Mouse (Mus musculus) hindbrain, embryonic 11.5 days (tissue): ENCODE measurements around the gene Cant1. TPM values are rescaled to one million over a fixed set of nuclear protein-coding genes. Genes with fewer than 3 reads are reported as not detected.

Experiments
- ATAC-seq: fragments of 200-750 bp; cut with Nextera tagmentation; 2 replicates; pipeline ENCODE4 v1.8.0; 2017; ENCODE audit warnings: mild to moderate bottlenecking, moderate TSS enrichment, moderate library complexity; ENCODE audit not compliant: low FRiP score
- DNase-seq: peaks from one replicate; pipeline ENCODE4 v3.0.0-alpha.2; 2015; ENCODE audit warnings: low spot score
- H3K27ac ChIP-seq: fragments of 300-500 bp; sonication (generic); 2 replicates; pipeline ENCODE4 v1.5.1; 2014; ENCODE audit warnings: mild to moderate bottlenecking, low read depth, low read length
- H3K27me3 ChIP-seq: fragments of 300-500 bp; sonication (generic); 2 replicates; pipeline ENCODE4 v1.6.1; 2014; ENCODE audit warnings: mild to moderate bottlenecking, low read length, moderate library complexity, mixed read lengths; ENCODE audit not compliant: control insufficient read depth, insufficient read depth
- H3K36me3 ChIP-seq: fragments of 300-500 bp; sonication (generic); 2 replicates; pipeline ENCODE4 v1.6.1; 2014; ENCODE audit warnings: mild to moderate bottlenecking, low read length, moderate library complexity, mixed read lengths; ENCODE audit not compliant: control insufficient read depth, insufficient read depth
- H3K4me1 ChIP-seq: fragments of 300-500 bp; sonication (generic); replicated peaks from 2 replicates; pipeline ENCODE4 v1.6.1; 2014; ENCODE audit warnings: low read length, mixed read lengths; ENCODE audit not compliant: control insufficient read depth, insufficient read depth
- H3K4me2 ChIP-seq: fragments of 300-500 bp; sonication (generic); replicated peaks from 2 replicates; pipeline ENCODE4 v1.6.1; 2014; ENCODE audit warnings: mild to moderate bottlenecking, low read depth, low read length
- H3K4me3 ChIP-seq: fragments of 300-500 bp; sonication (generic); 2 replicates; pipeline ENCODE4 v1.5.1; 2014; ENCODE audit warnings: low read depth, low read length
- H3K9ac ChIP-seq: fragments of 300-500 bp; sonication (generic); 2 replicates; pipeline ENCODE4 v1.6.1; 2014; ENCODE audit warnings: low read depth, low read length
- H3K9me3 ChIP-seq: fragments of 300-500 bp; sonication (generic); 2 replicates; pipeline ENCODE4 v1.6.1; 2016; ENCODE audit warnings: low read length; ENCODE audit not compliant: control insufficient read depth
- WGBS: fragments of 180-500 bp; shearing (Covaris S2); extraction: QIAGEN DNeasy Blood & Tissue Kit; methylation state at CpG from one replicate; pipeline ENCODE4 v1.1.7; 2014; 5-methylcytosine and 5-hydroxymethylcytosine counted together
- polyA plus RNA-seq: library from polyadenylated mRNA; unstranded; fragments of >200 nt; fragmentation: Nextera tagmentation; extraction: Ambion mirVana; gene quantifications from 2 replicates; pipeline ENCODE4 v1.2.1, GENCODE M21; 2014

The Cant1 gene
- polyA plus RNA-seq, 1 experiment from 2014 or later = 21.0 TPM

DNA sequence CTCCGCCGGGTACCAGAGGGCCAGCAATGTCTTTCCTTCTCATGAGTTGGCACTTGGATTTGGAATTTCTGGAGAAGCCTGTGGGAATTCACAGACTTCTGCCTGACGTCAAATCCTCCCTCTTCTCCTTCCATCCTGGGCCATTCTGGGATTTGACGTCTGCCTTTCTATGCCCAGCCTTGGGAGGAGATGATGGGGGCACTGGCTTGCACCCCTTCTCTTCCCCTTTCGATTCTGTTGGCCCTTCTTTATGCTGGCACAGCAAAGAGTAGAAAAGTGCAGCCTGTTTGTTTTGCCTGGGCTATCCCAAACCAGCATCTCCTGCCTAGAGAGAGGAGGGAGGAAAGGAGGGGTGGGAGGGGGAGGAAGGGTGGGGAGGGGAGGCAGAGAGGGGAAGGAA is 7.9 kb upstream of the Cant1 start:
- Histone ChIP-seq H3K9ac (no peak overlapping the region), H3K27ac (no peak overlapping the region), H3K4me2 (no peak overlapping the region), H3K9me3 (no peaks in the 10 kb centered on the region), H3K27me3 (no peaks in the 10 kb centered on the region; the same call in 1 of the 2 replicates), H3K4me1 (peaks cover 4% of the 10 kb centered on the region), H3K4me3 (no peak overlapping the region), H3K36me3 (no peaks in the 10 kb centered on the region)
- no peak for DNase-seq
- 73% methylated on average over 5 of the region's 5 CpGs for WGBS
- ATAC-seq = no peak

DNA sequence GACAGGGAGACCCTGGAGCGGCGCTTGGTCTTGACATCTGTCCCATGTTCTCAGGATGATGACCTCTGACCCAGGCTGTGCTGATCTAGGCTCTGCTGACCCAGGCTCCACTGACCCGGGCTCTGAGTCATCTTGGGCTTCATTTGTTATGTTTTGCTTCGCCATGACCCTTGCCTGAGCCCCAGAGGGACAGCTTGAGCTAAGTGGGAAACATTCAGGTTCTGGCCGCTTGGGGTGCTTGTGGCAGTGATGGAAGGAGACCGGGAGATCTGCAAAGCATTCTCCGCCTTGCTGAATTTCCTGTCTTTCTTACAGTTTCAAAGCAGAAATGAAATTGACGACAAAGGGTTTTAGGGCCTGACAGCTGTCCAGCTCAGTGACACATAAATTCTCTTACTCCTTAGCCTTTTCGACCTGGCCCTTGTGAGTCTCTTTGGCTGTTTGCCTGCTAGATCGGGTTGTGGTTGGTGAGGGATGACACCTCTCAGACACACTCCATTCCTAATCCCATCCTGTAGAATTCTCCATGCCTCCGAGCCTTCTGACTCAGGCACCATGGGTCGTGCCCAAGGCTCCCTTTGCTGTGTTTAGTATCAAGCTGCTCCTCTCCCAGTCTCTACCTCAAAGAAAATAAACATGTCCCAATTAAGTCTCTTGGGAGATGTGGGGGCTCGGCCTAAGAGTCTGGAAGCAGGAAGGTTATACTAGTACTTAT is 5.9 kb upstream of the Cant1 start:
- WGBS = 61% methylated on average over 13 of the region's 13 CpGs
- Histone ChIP-seq H3K27me3 (no peaks in the 10 kb centered on the region; the same call in 1 of the 2 replicates), H3K4me1 (peaks cover 4% of the 10 kb centered on the region), H3K36me3 (no peaks in the 10 kb centered on the region), H3K9ac (no peak overlapping the region), H3K27ac (no peak overlapping the region), H3K4me2 (no peak overlapping the region), H3K4me3 (no peak overlapping the region), H3K9me3 (no peaks in the 10 kb centered on the region)
- no peak for DNase-seq
- ATAC-seq = no peak

DNA sequence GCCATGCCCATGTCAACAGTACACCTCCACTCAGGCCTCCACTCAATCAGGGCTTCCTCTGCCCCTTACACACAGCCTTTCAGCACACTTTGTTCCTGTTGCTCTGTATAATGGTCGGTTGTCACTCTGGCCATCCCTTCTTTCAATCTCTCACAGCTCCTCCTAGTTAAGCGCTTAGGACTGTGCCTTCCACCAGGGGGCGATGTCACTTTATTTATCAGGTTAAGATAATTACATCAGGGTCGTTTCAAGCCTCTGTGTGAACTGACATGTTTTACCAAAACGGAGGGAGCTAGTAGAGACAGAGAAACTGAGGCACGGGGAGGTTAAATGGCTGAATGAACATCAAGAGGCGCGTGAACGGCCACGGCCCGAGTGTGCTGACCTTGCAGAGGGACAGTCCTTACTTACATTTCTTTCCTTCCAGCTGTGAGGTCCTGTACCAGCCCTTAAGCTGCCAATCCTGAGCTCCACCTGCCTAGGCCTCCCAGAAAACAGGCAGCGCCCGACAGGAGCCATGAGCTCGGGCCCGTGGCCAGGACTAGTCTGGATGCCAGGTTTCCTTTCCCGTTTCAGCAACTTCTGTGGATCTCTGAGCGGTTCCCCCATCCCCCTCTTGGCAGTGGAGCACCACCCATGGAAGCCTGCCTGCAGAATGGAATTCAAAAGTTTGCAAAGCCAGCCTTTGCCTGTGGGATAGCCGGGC is 4.5 kb upstream of the Cant1 start:
- Histone ChIP-seq H3K36me3 (no peaks in the 10 kb centered on the region), H3K9me3 (no peaks in the 10 kb centered on the region), H3K27me3 (no peaks in the 10 kb centered on the region), H3K4me3 (no peak overlapping the region), H3K27ac (no peak overlapping the region), H3K4me2 (peak overlapping the region; percentile 26), H3K9ac (no peak overlapping the region), H3K4me1 (peaks cover 3% of the 10 kb centered on the region)
- 8% methylated on average over 18 of the region's 18 CpGs for WGBS
- ATAC-seq = no peak
- DNase-seq = peak; percentile 89

DNA sequence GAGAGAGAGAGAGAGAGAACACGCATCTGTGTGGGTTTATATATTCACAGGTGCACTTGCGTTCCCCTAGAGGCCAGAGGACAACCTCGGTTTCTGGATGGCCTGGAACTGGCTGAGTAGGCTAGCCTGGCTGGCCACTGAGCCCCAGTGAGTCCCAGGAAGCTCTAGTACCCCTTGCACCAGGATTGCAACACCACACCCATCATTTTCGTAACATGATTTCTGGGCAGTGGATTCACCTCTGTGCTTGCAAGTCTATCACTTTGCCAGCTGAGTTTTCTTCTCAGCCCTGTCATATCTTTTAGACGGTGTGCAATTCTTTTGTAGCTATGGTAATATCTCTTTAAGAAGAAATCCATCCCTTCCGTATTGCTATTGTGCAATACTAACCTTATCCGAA is 1.4 kb upstream of the Cant1 start:
- no peak overlapping the region for H3K9ac ChIP-seq
- H3K27ac ChIP-seq = no peak overlapping the region
- no peak overlapping the region; the same call in 1 of the 2 replicates for H3K4me2 ChIP-seq
- WGBS = 81% methylated on average over 7 of the region's 7 CpGs
- H3K36me3 ChIP-seq = no peaks in the 10 kb centered on the region
- no peak for ATAC-seq
- H3K4me1 ChIP-seq = peaks cover 6% of the 10 kb centered on the region; the same call in 1 of the 2 replicates
- no peak overlapping the region for H3K4me3 ChIP-seq
- no peak for DNase-seq
- H3K27me3 ChIP-seq = no peaks in the 10 kb centered on the region
- no peaks in the 10 kb centered on the region for H3K9me3 ChIP-seq

DNA sequence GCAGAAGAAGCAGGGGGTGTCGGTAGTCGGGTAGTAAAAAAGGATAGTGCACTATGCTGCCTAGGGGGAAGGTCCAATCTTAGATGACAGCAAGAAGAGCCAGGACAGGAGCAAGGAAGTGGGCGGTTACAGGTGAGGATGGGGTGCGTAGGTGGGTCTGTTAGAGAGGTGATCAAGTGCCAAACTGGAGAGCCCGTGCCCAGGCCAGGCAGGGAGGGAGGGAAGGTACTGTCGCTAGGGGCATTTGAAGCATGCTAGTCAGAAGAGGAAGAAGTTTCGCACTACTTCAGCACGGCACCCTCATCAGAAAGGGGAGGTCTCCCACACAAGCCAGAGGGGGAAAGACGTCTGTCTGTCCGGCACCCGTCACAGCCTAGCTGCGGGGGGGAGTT is 448 bp downstream of the Cant1 start:
- WGBS = 5% methylated on average over 12 of the region's 12 CpGs

DNA sequence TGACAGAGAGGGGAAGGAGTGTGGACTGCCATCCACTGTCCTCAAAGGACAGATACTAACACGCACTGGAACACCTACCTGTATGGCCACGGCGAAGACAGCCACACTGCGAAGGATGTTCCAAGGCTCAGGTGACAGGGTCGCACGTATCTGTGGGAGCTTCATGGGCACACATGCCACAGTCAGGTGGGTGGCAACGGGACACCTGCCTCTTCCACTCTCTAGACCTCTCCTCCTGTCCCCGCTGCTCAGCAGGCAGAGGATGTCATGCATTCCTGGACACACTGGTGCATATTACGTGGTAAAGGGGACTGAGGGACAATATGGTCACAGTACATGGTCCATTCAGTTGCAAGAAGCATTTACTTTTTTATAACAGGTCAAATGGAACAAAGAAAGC is 1.4 kb downstream of the Cant1 start:
- no peak overlapping the region for H3K9ac ChIP-seq
- DNase-seq (no peak), ATAC-seq (no peak)
- H3K4me1 ChIP-seq = peaks cover 6% of the 10 kb centered on the region; the same call in 1 of the 2 replicates
- no peaks in the 10 kb centered on the region for H3K9me3 ChIP-seq
- no peak overlapping the region for H3K4me2 ChIP-seq
- no peak overlapping the region for H3K27ac ChIP-seq
- no peaks in the 10 kb centered on the region for H3K27me3 ChIP-seq
- H3K36me3 ChIP-seq = no peaks in the 10 kb centered on the region
- no peak overlapping the region for H3K4me3 ChIP-seq
- WGBS = 95% methylated on average over 9 of the region's 9 CpGs

More for the DNA sequence above, 448 bp downstream of the Cant1 start:
- ATAC-seq = peak; percentile 63
- H3K4me2 ChIP-seq = peak overlapping the region; percentile 90
- peaks cover 6% of the 10 kb centered on the region; the same call in 1 of the 2 replicates for H3K4me1 ChIP-seq
- no peak for DNase-seq
- peak overlapping the region; percentile 95 for H3K4me3 ChIP-seq
- peak overlapping the region; percentile 94 for H3K9ac ChIP-seq
- peak overlapping the region; percentile 51 for H3K27ac ChIP-seq
- H3K27me3 ChIP-seq = no peaks in the 10 kb centered on the region
- no peaks in the 10 kb centered on the region for H3K36me3 ChIP-seq
- H3K9me3 ChIP-seq = no peaks in the 10 kb centered on the region

DNA sequence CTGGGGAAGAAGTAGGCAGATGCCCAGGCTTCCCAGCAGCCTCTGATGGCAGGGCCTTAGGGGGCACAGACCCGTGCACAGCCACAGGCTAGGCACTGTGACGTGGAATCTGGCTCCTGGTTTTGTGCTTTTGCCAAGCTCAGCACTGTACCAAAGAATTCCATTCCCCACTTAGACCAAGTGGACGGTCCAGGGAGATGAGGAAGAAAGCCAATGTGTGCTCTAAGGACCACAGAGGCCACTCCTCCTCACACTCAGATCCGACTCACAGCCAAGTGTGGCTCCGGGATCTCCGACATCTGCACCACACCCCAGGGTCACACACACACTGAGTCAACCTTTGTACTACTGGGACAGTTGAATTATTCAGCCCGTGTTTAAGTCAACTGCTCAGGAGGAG is 2.8 kb downstream of the Cant1 start:
- Histone ChIP-seq H3K9ac (no peak overlapping the region), H3K27me3 (no peaks in the 10 kb centered on the region), H3K36me3 (no peaks in the 10 kb centered on the region), H3K4me1 (peaks cover 6% of the 10 kb centered on the region; the same call in 1 of the 2 replicates), H3K9me3 (no peaks in the 10 kb centered on the region), H3K4me2 (no peak overlapping the region), H3K4me3 (no peak overlapping the region), H3K27ac (no peak overlapping the region)
- no peak for ATAC-seq
- no peak for DNase-seq
- 87% methylated on average over 7 of the region's 7 CpGs for WGBS

DNA sequence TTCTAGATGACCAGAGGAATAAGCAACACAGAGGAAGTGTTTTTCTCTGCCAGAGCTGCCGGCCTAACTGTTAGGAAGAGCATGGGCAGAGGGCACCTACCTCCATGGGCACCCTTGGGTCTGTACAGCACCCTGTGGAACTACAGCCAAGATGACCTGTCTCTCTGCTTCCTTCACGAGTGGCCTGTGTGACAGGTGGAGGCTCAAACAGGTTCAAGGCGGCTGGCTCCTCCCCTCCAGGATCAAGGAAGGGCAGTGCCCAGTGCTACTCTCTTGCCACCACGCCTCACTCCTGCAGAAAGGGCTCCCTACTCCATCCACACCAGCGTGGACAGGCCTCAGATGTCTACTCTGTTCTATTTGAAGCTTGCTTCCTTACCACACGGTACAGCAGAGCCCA is 3.3 kb downstream of the Cant1 start:
- Histone ChIP-seq H3K27me3 (no peaks in the 10 kb centered on the region), H3K4me3 (no peak overlapping the region), H3K36me3 (no peaks in the 10 kb centered on the region), H3K9ac (no peak overlapping the region), H3K9me3 (no peaks in the 10 kb centered on the region), H3K27ac (no peak overlapping the region), H3K4me1 (peaks cover 6% of the 10 kb centered on the region; the same call in 1 of the 2 replicates), H3K4me2 (no peak overlapping the region)
- ATAC-seq = no peak
- WGBS = 89% methylated on average over 6 of the region's 6 CpGs
- DNase-seq = no peak

DNA sequence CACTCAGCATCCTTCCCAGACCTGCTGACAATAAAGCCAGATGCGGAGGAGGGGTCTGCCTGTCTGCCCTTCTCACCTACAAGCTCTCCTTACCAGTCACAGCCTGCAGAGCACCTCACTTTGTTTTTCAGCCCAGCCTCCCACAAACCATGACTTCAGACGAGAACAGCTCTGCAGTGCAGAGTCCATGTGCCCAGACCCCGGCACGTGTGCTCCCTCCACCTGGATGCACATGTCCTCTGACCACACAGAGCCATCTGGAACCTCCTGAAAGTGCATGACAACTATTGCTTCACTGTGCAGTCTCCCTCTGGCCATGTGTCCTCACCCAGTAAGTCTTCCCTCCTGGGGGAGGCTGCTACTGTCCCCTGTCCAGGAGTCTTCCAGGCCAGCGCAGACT is 4.6 kb downstream of the Cant1 start:
- Histone ChIP-seq H3K4me1 (peaks cover 5% of the 10 kb centered on the region; the same call in 1 of the 2 replicates), H3K9me3 (no peaks in the 10 kb centered on the region), H3K27ac (no peak overlapping the region), H3K4me2 (no peak overlapping the region), H3K4me3 (no peak overlapping the region), H3K9ac (no peak overlapping the region), H3K27me3 (no peaks in the 10 kb centered on the region), H3K36me3 (no peaks in the 10 kb centered on the region)
- DNase-seq (no peak), ATAC-seq (no peak)
- WGBS = 94% methylated on average over 5 of the region's 5 CpGs
